Mouse (Mus musculus) central nervous system, embryonic 11.5 days (tissue): ENCODE results near the gene Zbtb33. TPM values are rescaled to one million over a fixed set of nuclear protein-coding genes. Genes with fewer than 3 reads are reported as not detected.

Source experiments
- polyA plus RNA-seq: library from polyadenylated mRNA; depleted of rRNA; stranded (reverse); fragments of >200 nt; gene quantifications from 2 replicates; pipeline ENCODE4 v1.2.3, GENCODE M21; 2012; rRNA removed

Gene Zbtb33
- 9.2 and 18.2 TPM in 2 replicates for polyA plus RNA-seq

GRCm38 (mm10) chrX:38189552-38190457 is at the start of gene Zbtb33:
TSS of gene Zbtb33 (plus strand) at chrX:38189793.

Other genes with a start within 250 kb of the Zbtb33 start
- gene Btg1-ps1, start 171.0 kb upstream of the Zbtb33 start, polyA plus RNA-seq = not detected in 2 replicates
- gene Btg1-ps2, start 146.7 kb upstream of the Zbtb33 start, polyA plus RNA-seq = not detected in 2 replicates
- not detected in 2 replicates for gene Rhox10, start 123.3 kb upstream of the Zbtb33 start, polyA plus RNA-seq
- not detected in 2 replicates for gene Rhox11, start 104.7 kb upstream of the Zbtb33 start, polyA plus RNA-seq
- gene Rhox12, start 78.9 kb upstream of the Zbtb33 start, polyA plus RNA-seq = not detected in 2 replicates
- gene Rhox13, start 68.6 kb upstream of the Zbtb33 start, polyA plus RNA-seq = not detected in 2 replicates
- gene Tmem255a, start 62.6 kb downstream of the Zbtb33 start, polyA plus RNA-seq = 3.5 and 12.1 TPM in 2 replicates
- 0.01 and 0.02 TPM in 2 replicates for gene Atp1b4, start 126.4 kb downstream of the Zbtb33 start, polyA plus RNA-seq